Mouse (Mus musculus) E14TG2a.4 (cell line): ENCODE measurements around the gene Cyfip1.

Source experiments
- CTCF ChIP-seq: conservative IDR thresholded peaks from 2 replicates; pipeline ENCODE4 v1.5.1; 2014; ENCODE audit warnings: low read length
- NANOG ChIP-seq: IDR thresholded peaks from 2 replicates; pipeline ENCODE4 v1.6.1; 2014; ENCODE audit warnings: borderline replicate concordance, low read length, mixed read lengths
- POU5F1 ChIP-seq: IDR thresholded peaks from 2 replicates; pipeline ENCODE4 v1.6.1; 2014; ENCODE audit warnings: low read length, borderline replicate concordance

DNA sequence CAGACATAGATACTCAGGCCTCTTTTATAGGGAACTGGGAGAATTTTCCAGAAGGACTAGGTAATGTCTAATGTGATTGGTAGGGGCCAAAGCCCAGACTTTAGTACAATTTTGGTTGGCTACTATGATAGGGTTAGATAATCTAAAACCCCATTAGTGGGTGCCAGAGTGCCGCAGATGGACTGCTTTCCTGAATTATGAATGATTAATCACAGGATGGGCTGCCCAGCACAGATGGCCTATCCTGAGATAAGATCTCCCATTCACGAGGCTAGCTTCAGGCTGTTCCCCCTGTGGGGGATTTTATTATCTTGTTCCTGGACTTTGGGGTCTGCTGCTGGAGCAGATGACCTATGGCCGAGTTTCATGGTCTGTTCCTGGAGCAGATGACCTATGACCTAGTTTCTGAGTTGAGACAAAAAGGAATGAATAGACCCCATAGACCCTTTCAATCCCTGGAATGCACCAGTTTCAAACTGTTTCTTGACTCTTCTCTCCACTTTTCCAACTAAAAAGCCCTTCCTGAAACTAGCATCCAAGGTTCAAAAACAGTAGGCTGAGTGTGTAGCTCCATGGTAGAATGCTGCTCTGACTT, 125.4 kb downstream of the Cyfip1 start:
- TF ChIP-seq CTCF (no peak), NANOG (no peak), POU5F1 (no peak)
